Comparison of ENCODE assay signal across 10 mouse cellular contexts in the genomic region with DNA sequence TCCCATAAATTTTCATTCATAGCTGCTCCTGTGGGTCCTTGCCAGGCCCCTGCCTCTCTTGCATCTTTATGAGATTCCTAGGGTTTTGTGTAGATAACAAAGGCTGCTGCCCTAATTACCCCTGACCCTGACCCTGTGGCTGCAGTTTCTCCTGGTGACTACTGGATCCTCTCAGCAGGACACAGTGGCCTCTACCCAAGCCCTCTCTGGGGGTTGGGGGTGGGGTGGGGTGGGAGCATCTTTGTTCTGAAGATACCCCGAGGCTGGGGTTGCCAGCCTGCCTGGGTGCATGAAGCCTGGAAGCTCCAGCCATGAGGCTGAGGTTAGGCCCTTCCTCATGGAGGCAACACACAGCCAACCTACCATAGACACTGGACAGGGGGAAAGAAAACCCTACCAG. TPM values are rescaled to one million over a fixed set of nuclear protein-coding genes. Genes with fewer than 3 reads are reported as not detected.
DNase-seq lines count a peak whose midpoint lies in the region; ATAC-seq and TF ChIP-seq lines count a peak whose summit lies in the region.
"Had no signal": no experiment of that assay in that cellular context is flagged by ENCODE, and none has a peak within 500 bp of the region (broad histone marks: within the 10 kb centered on the region; RNA-seq: fewer than 3 reads in every experiment).

No protein-coding gene starts in this region.

- no peaks in the 10 kb centered on the region for H3K9me3 ChIP-seq in heart, embryonic 14.5 days (ENCODE audit: control insufficient read depth, low read length)
- H3K9me3 ChIP-seq in embryonic facial prominence, embryonic 12.5 days = no peaks in the 10 kb centered on the region
- no peaks in the 10 kb centered on the region for H3K9me3 ChIP-seq in hindbrain, postnatal 0 days (ENCODE audit: low read length)
- H3K9me3 ChIP-seq in neural tube, embryonic 11.5 days (ENCODE audit: control insufficient read depth, low read length) = no peaks in the 10 kb centered on the region

- ATAC-seq in heart, embryonic 14.5 days (ENCODE audit: insufficient number of reproducible peaks, insufficient read depth, low FRiP score, low read depth) = no peak
- ATAC-seq in embryonic facial prominence, embryonic 12.5 days (ENCODE audit: insufficient number of reproducible peaks, insufficient read depth, low FRiP score, low TSS enrichment) = no peak
- no peak for ATAC-seq in hindbrain, postnatal 0 days
- no peak for ATAC-seq in neural tube, embryonic 11.5 days (ENCODE audit: insufficient read depth, low FRiP score, low TSS enrichment)
- ATAC-seq in monocyte, adult 5-6 weeks (replicated peaks; ENCODE audit: insufficient number of reproducible peaks, low FRiP score, low TSS enrichment, poor library complexity, severe bottlenecking) = no peak

- TF ChIP-seq CTCF in hindbrain, postnatal 0 days (IDR thresholded peaks at IDR 0.05; ENCODE audit: low read depth) = no peak

- H3K4me1 ChIP-seq in heart, embryonic 14.5 days (ENCODE audit: control insufficient read depth in 2 of 2, insufficient read depth in 2 of 2, low read length in 2 of 2) = peaks cover 52 to 73% of the 10 kb centered on the region in 2 experiments
- H3K4me1 ChIP-seq in embryonic facial prominence, embryonic 12.5 days = peaks cover 67% of the 10 kb centered on the region
- H3K4me1 ChIP-seq in hindbrain, postnatal 0 days (ENCODE audit: insufficient read depth, low read length) = peaks cover 61% of the 10 kb centered on the region
- H3K4me1 ChIP-seq in neural tube, embryonic 11.5 days (ENCODE audit: control insufficient read depth, insufficient read depth, low read length) = peaks cover 53% of the 10 kb centered on the region

- no peak overlapping the region for H3K4me3 ChIP-seq in heart, embryonic 14.5 days (ENCODE audit: control insufficient read depth in 1 of 2, insufficient read depth in 1 of 2, low read depth in 1 of 2, low read length in 2 of 2)
- no peak overlapping the region; the same call in 1 of the 2 replicates for H3K4me3 ChIP-seq in embryonic facial prominence, embryonic 12.5 days
- no peak overlapping the region for H3K4me3 ChIP-seq in hindbrain, postnatal 0 days (ENCODE audit: low read length)
- no peak overlapping the region for H3K4me3 ChIP-seq in neural tube, embryonic 11.5 days (ENCODE audit: low read depth, low read length)
- H3K4me3 ChIP-seq: erythroblast, embryonic 14.5 days had no signal

- peak overlapping the region; percentile 10; the same call in 1 of the 2 replicates for H3K9ac ChIP-seq in heart, embryonic 14.5 days (ENCODE audit: low read length)
- no peak overlapping the region for H3K9ac ChIP-seq in embryonic facial prominence, embryonic 12.5 days
- no peak overlapping the region for H3K9ac ChIP-seq in hindbrain, postnatal 0 days (replicated peaks; ENCODE audit: low read length)
- H3K9ac ChIP-seq in neural tube, embryonic 11.5 days (ENCODE audit: low read length) = no peak overlapping the region

- DNase-seq in heart, adult 9 months (ENCODE audit: low spot score in 2 of 2) = no peak
- DNase-seq in hindbrain, postnatal 0 days (ENCODE audit: low spot score) = no peak
- no peak for DNase-seq in neural tube, embryonic 11.5 days (ENCODE audit: low spot score)
- DNase-seq in gastrocnemius, adult 18-20 months (ENCODE audit: low spot score) = no peak
- DNase-seq in frontal cortex, adult 2 months (ENCODE audit: extremely low spot score in 1 of 2, low spot score in 1 of 2) = no peak
- DNase-seq: lung, adult 18-20 months had no signal

- H3K27ac ChIP-seq in heart, embryonic 14.5 days (replicated peaks in 1 of 2; ENCODE audit: control insufficient read depth in 1 of 2, insufficient read depth in 1 of 2, low read depth in 2 of 2, low read length in 2 of 2) = no peak overlapping the region
- H3K27ac ChIP-seq in embryonic facial prominence, embryonic 12.5 days = no peak overlapping the region
- H3K27ac ChIP-seq in hindbrain, postnatal 0 days = no peak overlapping the region
- H3K27ac ChIP-seq in neural tube, embryonic 11.5 days (ENCODE audit: low read depth, low read length) = peak overlapping the region; percentile 50; the same call in 1 of the 2 replicates

- no peak overlapping the region for H3K4me2 ChIP-seq in heart, embryonic 14.5 days (ENCODE audit: low read length)
- peak overlapping the region; percentile 80; the same call in 1 of the 2 replicates for H3K4me2 ChIP-seq in embryonic facial prominence, embryonic 12.5 days (replicated peaks)
- H3K4me2 ChIP-seq in hindbrain, postnatal 0 days (ENCODE audit: low read depth, low read length) = peak overlapping the region; percentile 89
- peak overlapping the region; percentile 32; the same call in 1 of the 2 replicates for H3K4me2 ChIP-seq in neural tube, embryonic 11.5 days (ENCODE audit: low read depth)

- no peaks in the 10 kb centered on the region for H3K27me3 ChIP-seq in heart, embryonic 14.5 days (ENCODE audit: control insufficient read depth, insufficient read depth, low read length)
- no peaks in the 10 kb centered on the region for H3K27me3 ChIP-seq in embryonic facial prominence, embryonic 12.5 days
- H3K27me3 ChIP-seq in hindbrain, postnatal 0 days (ENCODE audit: insufficient read depth, low read length) = no peaks in the 10 kb centered on the region
- no peaks in the 10 kb centered on the region for H3K27me3 ChIP-seq in neural tube, embryonic 11.5 days (ENCODE audit: control insufficient read depth, insufficient read depth, low read length)

- H3K36me3 ChIP-seq in heart, embryonic 14.5 days (ENCODE audit: control insufficient read depth, insufficient read depth, low read length) = no peaks in the 10 kb centered on the region
- no peaks in the 10 kb centered on the region for H3K36me3 ChIP-seq in embryonic facial prominence, embryonic 12.5 days
- H3K36me3 ChIP-seq in hindbrain, postnatal 0 days (ENCODE audit: insufficient read depth, low read length) = no peaks in the 10 kb centered on the region
- H3K36me3 ChIP-seq in neural tube, embryonic 11.5 days (ENCODE audit: control insufficient read depth, insufficient read depth, low read length) = no peaks in the 10 kb centered on the region

- 6% methylated on average over 1 of the region's 1 CpGs for WGBS in heart, embryonic 14.5 days
- WGBS in embryonic facial prominence, embryonic 12.5 days = 14% methylated on average over 1 of the region's 1 CpGs
- whole genome bisulfite sequencing in hindbrain, postnatal 0 days = 5% methylated on average over 1 of the region's 1 CpGs
- 6% methylated on average over 1 of the region's 1 CpGs for WGBS in neural tube, embryonic 11.5 days

RNA-seq across cellular contexts. Expression of a gene that starts 4.0 kb away (rescaled TPM):
- polyA plus RNA-seq in heart, embryonic 14.5 days (2014; fragmentation: Nextera tagmentation; extraction: Ambion mirVana) = 27.7 and 31.3 TPM in 2 replicates
- 43.8 and 46.3 TPM in 2 replicates for polyA plus RNA-seq in embryonic facial prominence, embryonic 12.5 days (2016; fragmentation: Nextera tagmentation; extraction: Ambion mirVana)
- total RNA-seq in hindbrain, postnatal 0 days (2014; rRNA removed) = 129 and 135 TPM in 2 replicates
- polyA plus RNA-seq in hindbrain, postnatal 0 days (2015; fragmentation: Nextera tagmentation; extraction: Ambion mirVana) = 41.9 and 50.6 TPM in 2 replicates
- polyA plus RNA-seq in neural tube, embryonic 11.5 days (2014; fragmentation: Nextera tagmentation; extraction: Ambion mirVana) = 57.4 and 60.2 TPM in 2 replicates
- total RNA-seq in monocyte, adult 5-6 weeks (2017) = 18.2 to 63.6 TPM (median 22.9 TPM) in 3 replicates
- total RNA-seq in gastrocnemius, adult 18-20 months (2021) = 10 to 100 TPM; 26.6 to 28.6 TPM
- 39.1 and 45.9 TPM in 2 replicates for polyA plus RNA-seq in frontal cortex, adult 2 months (2012; rRNA removed)
